Mouse (Mus musculus) right cerebral cortex, postnatal 36 days (tissue): ENCODE data around the gene Pdyn.

Experiments used
- DNase-seq, 2 experiments: peaks; one replicate each; pipeline ENCODE4 v3.0.0; 2022; ENCODE audit warnings: low spot score in 2 of 2, mixed read lengths in 1 of 2

Pdyn gene

GRCm38 (mm10) chr2:129699484-129700158, at the start of gene Pdyn:
Gene Pdyn (minus strand): TSS chr2:129699844.
- DNase-seq: no peak

- no peak for DNase-seq
Measured at GRCm38 (mm10) chr2:129742016-129742415, 42.4 kb upstream of the Pdyn start.

- DNase-seq: peak; percentile 14 to 44
Measured at GRCm38 (mm10) chr2:129740515-129740914, 40.9 kb upstream of the Pdyn start.

- peak; percentile 13 to 35 for DNase-seq
Measured at GRCm38 (mm10) chr2:129734031-129734430, 34.4 kb upstream of the Pdyn start.

GRCm38 (mm10) chr2:129729681-129730080, 30.0 kb upstream of the Pdyn start:
- peak; percentile 5 to 25 for DNase-seq

- no peak for DNase-seq
Measured at GRCm38 (mm10) chr2:129715671-129716070, 16.0 kb upstream of the Pdyn start.

GRCm38 (mm10) chr2:129713026-129713544, 13.4 kb upstream of the Pdyn start:
- DNase-seq: no peak

GRCm38 (mm10) chr2:129696059-129696458, 3.6 kb downstream of the Pdyn start:
- DNase-seq: no peak

GRCm38 (mm10) chr2:129694303-129694702, 5.3 kb downstream of the Pdyn start:
- DNase-seq: no peak

- no peak for DNase-seq
Measured at GRCm38 (mm10) chr2:129692694-129693093, 7.0 kb downstream of the Pdyn start.

- DNase-seq: no peak
Measured at GRCm38 (mm10) chr2:129689694-129690093, 9.9 kb downstream of the Pdyn start.

- DNase-seq: no peak
Measured at GRCm38 (mm10) chr2:129688036-129688625, 11.5 kb downstream of the Pdyn start.

GRCm38 (mm10) chr2:129686908-129687307, 12.7 kb downstream of the Pdyn start:
- DNase-seq: no peak

- no peak for DNase-seq
Measured at GRCm38 (mm10) chr2:129684014-129684413, 15.6 kb downstream of the Pdyn start.

GRCm38 (mm10) chr2:129680236-129680635, 19.4 kb downstream of the Pdyn start:
- no peak for DNase-seq

- no peak for DNase-seq
Measured at GRCm38 (mm10) chr2:129679066-129679465, 20.6 kb downstream of the Pdyn start.

GRCm38 (mm10) chr2:129677664-129678063, 22.0 kb downstream of the Pdyn start:
- no peak for DNase-seq

GRCm38 (mm10) chr2:129674935-129675634, 24.6 kb downstream of the Pdyn start:
- peak; percentile 59 for DNase-seq

GRCm38 (mm10) chr2:129671911-129672310, 27.7 kb downstream of the Pdyn start:
- no peak for DNase-seq

GRCm38 (mm10) chr2:129662484-129662883, 37.2 kb downstream of the Pdyn start:
- DNase-seq: no peak

- DNase-seq: no peak
Measured at GRCm38 (mm10) chr2:129660020-129660419, 39.6 kb downstream of the Pdyn start.

GRCm38 (mm10) chr2:129658796-129659195, 40.8 kb downstream of the Pdyn start:
- no peak for DNase-seq

GRCm38 (mm10) chr2:129655033-129655432, 44.6 kb downstream of the Pdyn start:
- no peak for DNase-seq
